Mouse (Mus musculus): ENCODE data around the gene Pla2g4b.

DNA sequence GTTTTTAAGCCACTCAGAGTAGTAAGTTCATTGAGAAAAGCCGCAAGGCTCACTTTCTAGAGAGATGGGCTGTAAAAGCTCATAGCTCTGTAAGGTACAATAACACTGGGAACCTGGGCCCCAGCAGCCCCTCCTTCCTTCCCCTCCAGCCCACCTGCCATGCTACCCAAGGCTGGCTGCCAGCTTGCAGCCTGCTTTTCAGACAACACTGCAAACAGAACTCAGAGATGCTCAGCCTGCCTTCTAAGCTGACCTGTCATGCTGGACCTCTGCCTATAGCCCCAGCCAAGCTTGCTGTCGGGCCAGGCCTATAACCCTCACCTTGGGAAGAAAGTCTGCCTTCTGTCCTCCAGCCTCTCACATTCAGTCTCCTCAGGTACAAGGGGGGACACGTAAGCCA, 11.5 kb downstream of the Pla2g4b start:
- TF ChIP-seq CTCF (IDR thresholded peaks at IDR 0.05; ENCODE audit: control insufficient read depth, insufficient read depth, low read length) (no peak), POLR2A (IDR thresholded peaks at IDR 0.05; ENCODE audit: borderline replicate concordance, control insufficient read depth, low read depth, low read length) (no peak)

Data from bone marrow, adult 2 months (tissue).